Mouse (Mus musculus) gastrocnemius, postnatal 25 days (tissue): ENCODE measurements around the gene Gsk3b. TPM values are rescaled to one million over a fixed set of nuclear protein-coding genes. Genes with fewer than 3 reads are reported as not detected.
"Not testable (repeated sequence)": the region's sequence is repeated elsewhere in the genome, so short reads cannot be mapped to it uniquely, and the experiment has no call there.

Source experiments
- DNase-seq: peaks from one replicate; pipeline ENCODE4 v3.0.0; 2022
- total RNA-seq, 2 experiments: library from RNA; stranded (reverse); gene quantifications; 1 replicate in 1 of 2; 2 replicates in 1 of 2; pipeline ENCODE4 v1.2.3; 2021

The Gsk3b gene
- total RNA-seq, 2 experiments from 2014 or later, result 49.5 to 51.7 TPM

GRCm38 (mm10) chr16:38100569-38100968 is 11.8 kb downstream of the Gsk3b start:
- DNase-seq, result no peak

GRCm38 (mm10) chr16:38105453-38105852 is 16.7 kb downstream of the Gsk3b start:
- no peak for DNase-seq

- no peak for DNase-seq
These were observed 17.7 kb downstream of the Gsk3b start for GRCm38 (mm10) chr16:38106542-38106941.

GRCm38 (mm10) chr16:38110001-38110400 is 21.2 kb downstream of the Gsk3b start:
- no peak for DNase-seq

- no peak for DNase-seq
These were observed 21.8 kb downstream of the Gsk3b start for GRCm38 (mm10) chr16:38110575-38110974.

GRCm38 (mm10) chr16:38114074-38114473 is 25.3 kb downstream of the Gsk3b start:
- DNase-seq, result no peak

GRCm38 (mm10) chr16:38117909-38118308 is 29.1 kb downstream of the Gsk3b start:
- DNase-seq, result not testable (repeated sequence)

- no peak for DNase-seq
These were observed 29.9 kb downstream of the Gsk3b start for GRCm38 (mm10) chr16:38118723-38119122.

GRCm38 (mm10) chr16:38119286-38119685 is 30.5 kb downstream of the Gsk3b start:
- no peak for DNase-seq

GRCm38 (mm10) chr16:38129171-38129570 is 40.4 kb downstream of the Gsk3b start:
- no peak for DNase-seq

- DNase-seq, result no peak
These were observed 42.2 kb downstream of the Gsk3b start for GRCm38 (mm10) chr16:38131041-38131440.

GRCm38 (mm10) chr16:38131756-38132155 is 43.0 kb downstream of the Gsk3b start:
- peak; percentile 18 for DNase-seq

- DNase-seq, result no peak
These were observed 43.4 kb downstream of the Gsk3b start for GRCm38 (mm10) chr16:38132210-38132609.

- DNase-seq, result no peak
These were observed 48.5 kb downstream of the Gsk3b start for GRCm38 (mm10) chr16:38137296-38137695.

GRCm38 (mm10) chr16:38144898-38145297 is 56.1 kb downstream of the Gsk3b start:
- DNase-seq, result no peak

GRCm38 (mm10) chr16:38150555-38150954 is 61.8 kb downstream of the Gsk3b start:
- no peak for DNase-seq

GRCm38 (mm10) chr16:38157854-38158622 is 69.2 kb downstream of the Gsk3b start:
- no peak for DNase-seq

- DNase-seq, result no peak
These were observed 73.2 kb downstream of the Gsk3b start for GRCm38 (mm10) chr16:38162019-38162418.

GRCm38 (mm10) chr16:38164811-38165591 is 76.2 kb downstream of the Gsk3b start:
- DNase-seq, result no peak

GRCm38 (mm10) chr16:38168971-38169370 is 80.2 kb downstream of the Gsk3b start:
- DNase-seq, result no peak

- DNase-seq, result no peak
These were observed 90.3 kb downstream of the Gsk3b start for GRCm38 (mm10) chr16:38179150-38179549.

- no peak for DNase-seq
These were observed 92.6 kb downstream of the Gsk3b start for GRCm38 (mm10) chr16:38181421-38181820.

GRCm38 (mm10) chr16:38184657-38185269 is 96.0 kb downstream of the Gsk3b start:
- no peak for DNase-seq
